Mouse (Mus musculus): ENCODE data around the gene Ppp6r2. TPM values are rescaled to one million over a fixed set of nuclear protein-coding genes. Genes with fewer than 3 reads are reported as not detected.

Ppp6r2 gene
- total and polyA plus RNA-seq, 3 experiments = 8.7 to 14.7 (median 10.3) TPM

DNA sequence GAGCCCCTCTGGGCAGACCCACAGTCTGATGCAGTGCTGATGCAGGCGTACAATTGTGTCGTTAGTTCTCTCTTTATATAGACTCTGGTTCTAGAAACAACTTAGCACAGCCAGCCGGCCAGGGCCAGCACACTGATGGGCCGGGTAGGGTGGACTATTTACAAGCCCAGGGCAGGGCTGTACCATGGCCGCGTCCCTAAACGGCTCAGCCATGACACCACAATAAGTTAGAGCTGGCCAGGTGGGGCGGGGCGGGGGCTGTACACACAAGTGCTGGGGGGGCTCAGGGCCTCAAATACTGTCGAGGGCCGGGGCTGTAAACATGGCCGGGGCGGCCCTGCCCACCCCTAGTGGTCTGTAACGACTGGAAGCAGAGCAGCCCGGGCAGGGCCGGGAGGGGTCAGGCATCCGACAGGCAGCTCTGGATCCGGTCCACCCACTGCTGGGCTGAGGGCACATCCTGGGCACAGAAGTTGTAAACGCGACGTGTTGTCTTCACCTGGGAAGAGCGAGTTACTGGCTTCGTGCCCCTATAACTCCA, 76.9 kb downstream of the Ppp6r2 start:
- Histone ChIP-seq H3K36me3 (replicated peaks in 1 of 2; ENCODE audit: control insufficient read depth in 1 of 2, insufficient read depth in 1 of 2, low read length in 1 of 2) (peaks cover 49 to 88% of the 10 kb centered on the region in 2 experiments), H3K27me3 (replicated peaks) (no peaks in the 10 kb centered on the region), H3K4me1 (ENCODE audit: control insufficient read depth in 1 of 2, insufficient read depth in 2 of 2) (peaks cover 3 to 18% of the 10 kb centered on the region in 2 experiments; a peak in 3 of 4 replicates), H3K4me2 (ENCODE audit: insufficient read depth, low read depth, poor library complexity, severe bottlenecking) (no peak overlapping the region), H3K79me2 (replicated peaks; ENCODE audit: control insufficient read depth, extremely low read depth, insufficient read depth, poor library complexity, severe bottlenecking) (no peaks in the 10 kb centered on the region), H3K4me3 (replicated peaks in 1 of 3; ENCODE audit: low read depth in 2 of 3, low read length in 2 of 3, poor library complexity in 1 of 3) (no peak overlapping the region), H3K27ac (ENCODE audit: insufficient read depth, low read depth) (no peak overlapping the region), H3K9ac (ENCODE audit: insufficient read depth, low read depth) (no peak overlapping the region), H3K9me3 (replicated peaks; ENCODE audit: low read length) (no peaks in the 10 kb centered on the region)
- TF ChIP-seq CHD2 (IDR thresholded peaks at IDR 0.05; ENCODE audit: low read length) (no peak), KAT2A (IDR thresholded peaks at IDR 0.05; ENCODE audit: insufficient replicate concordance, low read length) (no peak), POLR2AphosphoS2 (IDR thresholded peaks at IDR 0.05; ENCODE audit: low read depth, low read length) (no peak), USF1 (IDR thresholded peaks at IDR 0.05; ENCODE audit: low read depth, low read length) (no peak), EP300 (IDR thresholded peaks at IDR 0.05; ENCODE audit: low read length) (no peak), JUN (IDR thresholded peaks at IDR 0.05; ENCODE audit: insufficient read depth, low read depth, low read length) (no peak), RAD21 (IDR thresholded peaks at IDR 0.05; ENCODE audit: low read depth, low read length) (no peak), UBTF (IDR thresholded peaks at IDR 0.05; ENCODE audit: low read depth, low read length) (no peak), ZMIZ1 (IDR thresholded peaks at IDR 0.05; ENCODE audit: low read depth, low read length) (no peak), MAFK (IDR thresholded peaks at IDR 0.05; ENCODE audit: insufficient replicate concordance, low read length) (no peak), BHLHE40 (IDR thresholded peaks at IDR 0.05; ENCODE audit: low read depth, low read length) (no peak)
- in situ Hi-C loops (cut with MboI; ENCODE audit: low pct_ligation_motif_present, low pct_unique_long_range_greater_than_20kb, low sequenced_read_pairs) = no loop called here
- dilution Hi-C loops (cut with MboI; ENCODE audit: extremely low pct_ligation_motif_present, extremely low pct_unique_long_range_greater_than_20kb, low sequenced_read_pairs) = no loop called here
- DNase-seq (ENCODE audit: extremely low read depth) = no peak

DNA sequence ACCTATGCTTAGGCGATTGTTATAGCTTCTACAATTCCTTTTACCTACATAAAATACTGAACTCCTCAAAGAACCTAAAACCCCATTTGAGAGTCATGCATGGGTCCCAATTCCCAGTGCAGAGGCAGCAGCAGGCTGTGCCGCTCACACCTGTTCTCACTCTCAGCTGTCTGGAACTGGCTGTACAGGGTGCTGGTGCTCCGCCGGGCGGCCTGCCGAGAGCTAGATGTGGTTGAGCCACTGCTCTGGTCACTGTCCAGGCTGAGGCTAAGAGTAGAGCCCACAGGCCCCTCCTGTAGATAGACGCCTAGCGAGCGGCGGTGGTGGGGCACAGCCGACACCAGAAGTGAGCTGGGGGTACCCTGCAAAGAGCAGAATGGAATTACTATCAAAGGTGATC, 78.1 kb downstream of the Ppp6r2 start:
- Histone ChIP-seq H3K36me3 (replicated peaks in 1 of 2; ENCODE audit: control insufficient read depth in 1 of 2, insufficient read depth in 1 of 2, low read length in 1 of 2) (peaks cover 58 to 88% of the 10 kb centered on the region in 2 experiments), H3K27ac (ENCODE audit: insufficient read depth, low read depth) (no peak overlapping the region), H3K9ac (ENCODE audit: insufficient read depth, low read depth) (no peak overlapping the region), H3K4me1 (ENCODE audit: control insufficient read depth in 1 of 2, insufficient read depth in 2 of 2) (peaks cover 0 to 9% of the 10 kb centered on the region in 2 experiments; a peak in 2 of 4 replicates), H3K9me3 (replicated peaks; ENCODE audit: low read length) (no peaks in the 10 kb centered on the region), H3K79me2 (replicated peaks; ENCODE audit: control insufficient read depth, extremely low read depth, insufficient read depth, poor library complexity, severe bottlenecking) (no peaks in the 10 kb centered on the region), H3K4me2 (ENCODE audit: insufficient read depth, low read depth, poor library complexity, severe bottlenecking) (no peak overlapping the region), H3K27me3 (replicated peaks) (no peaks in the 10 kb centered on the region), H3K4me3 (replicated peaks in 1 of 3; ENCODE audit: low read depth in 2 of 3, low read length in 2 of 3, poor library complexity in 1 of 3) (no peak overlapping the region)
- dilution Hi-C loops (cut with MboI; ENCODE audit: extremely low pct_ligation_motif_present, extremely low pct_unique_long_range_greater_than_20kb, low sequenced_read_pairs) (no loop called here), in situ Hi-C loops (cut with MboI; ENCODE audit: low pct_ligation_motif_present, low pct_unique_long_range_greater_than_20kb, low sequenced_read_pairs) (no loop called here)
- TF ChIP-seq JUN (IDR thresholded peaks at IDR 0.05; ENCODE audit: insufficient read depth, low read depth, low read length) = no peak
- TF ChIP-seq IRF4 (IDR thresholded peaks at IDR 0.05; ENCODE audit: low read depth, low read length) = no peak
- no peak for TF ChIP-seq ZMIZ1 (IDR thresholded peaks at IDR 0.05; ENCODE audit: low read depth, low read length)
- TF ChIP-seq POLR2AphosphoS2 (IDR thresholded peaks at IDR 0.05; ENCODE audit: low read depth, low read length) = no peak
- TF ChIP-seq SIN3A (IDR thresholded peaks at IDR 0.05; ENCODE audit: low read length) = no peak
- no peak for TF ChIP-seq CHD1 (IDR thresholded peaks at IDR 0.05; ENCODE audit: low read depth, low read length)
- no peak for TF ChIP-seq PAX5 (IDR thresholded peaks at IDR 0.05; ENCODE audit: low read length)
- TF ChIP-seq TBP (conservative IDR thresholded peaks at IDR 0.05; ENCODE audit: low read depth, low read length) = no peak
- no peak for TF ChIP-seq CTCF (conservative IDR thresholded peaks at IDR 0.05 in 1 of 2, IDR thresholded peaks at IDR 0.05 in 1 of 2; ENCODE audit: low read depth in 2 of 2, low read length in 2 of 2)
- no peak for TF ChIP-seq MAFK (IDR thresholded peaks at IDR 0.05; ENCODE audit: insufficient replicate concordance, low read length)
- no peak for TF ChIP-seq NELFE (IDR thresholded peaks at IDR 0.05; ENCODE audit: low read depth, low read length)
- no peak for TF ChIP-seq ZC3H11A (IDR thresholded peaks at IDR 0.05; ENCODE audit: low read depth, low read length)
- TF ChIP-seq ELF1 (IDR thresholded peaks at IDR 0.05; ENCODE audit: low read depth, low read length) = no peak
- no peak for TF ChIP-seq UBTF (IDR thresholded peaks at IDR 0.05; ENCODE audit: low read depth, low read length)
- no peak for TF ChIP-seq JUND (conservative IDR thresholded peaks at IDR 0.05; ENCODE audit: low read depth, low read length)
- TF ChIP-seq MAX (IDR thresholded peaks at IDR 0.05; ENCODE audit: low read length) = no peak
- TF ChIP-seq TCF12 (IDR thresholded peaks at IDR 0.05; ENCODE audit: low read depth, low read length) = no peak
- no peak for DNase-seq (ENCODE audit: extremely low read depth)
